Mouse (Mus musculus) CD4-positive, CD25-positive, alpha-beta regulatory T cell, adult 2 months (primary cell): ENCODE results near the gene Pdxk.
"Not testable (repeated sequence)": the region's sequence is repeated elsewhere in the genome, so short reads cannot be mapped to it uniquely, and the experiment has no call there.

Experiments used
- DNase-seq: peaks from one replicate; pipeline ENCODE4 v3.0.0-alpha.2; 2012; ENCODE audit warnings: low read depth, low spot score

Pdxk gene

DNA sequence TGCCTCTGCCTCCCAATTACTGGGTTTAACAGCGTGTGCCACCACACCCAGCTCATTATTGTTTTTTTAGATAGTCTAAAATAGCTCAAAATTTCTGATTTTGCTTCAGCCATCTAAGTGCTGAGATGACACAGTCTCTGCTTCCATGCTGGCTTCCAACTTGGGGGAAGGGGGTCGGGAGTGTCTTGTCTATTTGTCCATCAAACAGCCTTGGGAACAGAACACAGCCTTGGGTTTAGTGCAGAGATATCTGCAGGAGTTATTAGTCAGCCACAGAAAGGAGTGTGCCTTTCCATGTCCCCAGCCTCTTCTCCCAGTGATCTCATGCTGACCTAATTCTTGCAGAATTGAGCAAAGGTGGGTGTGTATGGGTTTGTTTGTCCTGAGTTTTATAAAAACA is 46.0 kb downstream of the Pdxk start:
- DNase-seq = no peak

DNA sequence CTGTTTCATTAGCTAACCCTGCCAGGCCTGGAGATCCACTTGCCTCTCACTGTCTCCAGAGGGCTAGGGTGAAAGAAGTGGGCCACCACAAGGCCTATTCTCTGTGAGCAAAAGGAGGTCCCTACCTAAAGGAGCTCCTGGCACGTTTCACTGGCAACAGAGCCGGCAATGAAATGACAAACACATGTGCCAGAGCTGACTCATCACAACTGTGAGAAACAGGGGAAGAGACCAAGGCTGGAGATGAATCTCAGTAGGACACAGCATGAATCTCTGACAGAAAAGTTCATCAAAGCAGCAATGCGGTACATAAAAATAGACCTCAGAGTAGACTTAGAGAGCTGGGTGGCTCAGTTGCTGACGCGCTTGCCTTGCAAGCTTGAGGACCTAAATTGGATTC is 46.9 kb downstream of the Pdxk start:
- DNase-seq = no peak

DNA sequence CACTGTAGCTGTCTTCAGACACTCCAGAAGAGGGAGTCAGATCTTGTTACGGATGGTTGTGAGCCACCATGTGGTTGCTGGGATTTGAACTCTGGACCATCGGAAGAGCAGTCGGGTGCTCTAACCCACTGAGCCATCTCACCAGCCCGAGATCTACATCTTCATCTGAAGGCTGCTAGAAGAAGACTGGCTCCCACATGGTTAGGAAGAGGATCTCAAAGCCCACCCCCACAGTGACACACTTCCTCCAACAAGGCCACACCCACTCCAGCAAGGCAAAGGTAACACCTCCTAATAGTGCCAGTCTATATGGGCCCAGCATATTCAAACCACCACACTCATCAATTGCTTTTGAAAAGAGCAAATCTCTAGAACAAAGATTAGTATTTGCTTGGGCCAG is 49.8 kb downstream of the Pdxk start:
- not testable (repeated sequence) for DNase-seq

DNA sequence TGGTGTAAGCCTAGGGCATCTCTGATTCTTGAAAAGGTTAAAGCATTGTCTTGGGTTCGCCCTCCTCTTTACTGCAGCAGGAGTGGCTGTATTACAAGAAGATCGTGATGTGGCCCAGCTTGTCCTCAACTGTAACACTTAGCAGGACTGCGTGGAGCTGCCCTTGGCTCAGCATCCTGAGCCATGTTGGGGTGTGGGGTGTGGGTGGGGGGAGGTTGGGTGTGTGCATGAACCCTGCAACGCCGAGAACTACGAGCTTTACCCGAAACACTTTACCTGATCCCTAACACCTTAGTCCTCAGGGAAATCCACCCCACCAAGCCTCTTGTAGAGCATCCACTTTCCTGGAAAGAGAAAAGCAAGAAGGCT is 51.6 kb downstream of the Pdxk start:
- no peak for DNase-seq

DNA sequence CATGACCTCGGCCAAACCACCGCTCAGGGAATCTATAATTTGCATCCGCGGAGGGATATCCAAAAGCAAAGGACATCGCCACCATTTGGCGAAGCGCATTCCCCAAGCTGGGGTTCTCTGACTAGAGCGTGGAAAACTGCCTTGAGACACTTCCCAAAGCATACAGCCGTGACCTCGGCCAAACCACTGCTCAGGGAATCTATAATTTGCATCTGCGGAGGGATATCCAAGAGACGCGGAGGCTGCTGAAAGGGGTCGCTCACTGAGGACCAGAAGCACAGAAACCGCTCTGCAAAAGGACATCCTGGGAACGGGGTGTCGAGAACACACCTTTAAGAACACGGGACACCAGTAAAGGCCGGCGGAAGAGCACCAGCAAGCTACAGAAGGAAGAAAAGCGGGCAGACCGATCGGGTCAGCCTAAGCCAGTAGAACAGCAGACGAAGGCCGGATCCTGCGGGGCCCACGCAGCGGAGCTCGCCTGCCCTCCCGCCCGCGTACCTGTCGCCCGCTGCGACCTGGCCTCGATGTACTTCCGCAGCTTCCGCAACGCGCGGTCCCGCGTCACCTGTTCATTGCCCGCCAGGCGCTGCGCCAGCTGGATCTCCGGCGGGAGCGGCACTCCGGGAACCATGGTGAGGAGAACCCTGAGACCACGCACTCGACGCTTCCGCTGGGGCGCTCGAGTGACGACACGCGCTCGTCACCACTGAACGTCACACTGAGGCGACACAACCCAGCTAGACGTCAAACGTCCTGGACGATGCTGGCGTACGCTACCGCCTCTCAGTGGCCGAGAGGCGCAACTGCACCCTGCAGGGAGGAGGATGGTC is 52.2 kb downstream of the Pdxk start, which contains the start of gene Rrp1:
Gene Rrp1, minus strand, starts transcription at position 725 of the 833 bp plus-strand sequence.
- peak; percentile 99 for DNase-seq

DNA sequence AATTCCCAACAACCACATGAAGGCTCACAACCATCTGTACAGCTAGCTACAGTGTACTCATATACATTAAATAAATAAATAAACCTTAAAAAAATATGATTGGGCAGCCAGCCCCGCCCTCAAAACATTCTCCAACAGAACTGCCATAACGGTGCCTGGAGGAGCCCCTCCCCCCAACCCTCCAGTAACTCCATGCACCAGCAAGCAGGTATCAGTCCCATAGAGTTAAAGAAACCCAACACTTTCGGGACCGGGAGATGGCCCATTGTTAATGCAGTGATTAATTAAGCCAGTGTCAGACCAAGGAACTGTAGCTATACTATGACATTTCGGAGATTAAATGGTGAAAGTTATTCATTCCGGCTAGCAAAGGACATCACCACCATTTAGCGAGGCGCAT is 52.9 kb downstream of the Pdxk start:
- DNase-seq = no peak

DNA sequence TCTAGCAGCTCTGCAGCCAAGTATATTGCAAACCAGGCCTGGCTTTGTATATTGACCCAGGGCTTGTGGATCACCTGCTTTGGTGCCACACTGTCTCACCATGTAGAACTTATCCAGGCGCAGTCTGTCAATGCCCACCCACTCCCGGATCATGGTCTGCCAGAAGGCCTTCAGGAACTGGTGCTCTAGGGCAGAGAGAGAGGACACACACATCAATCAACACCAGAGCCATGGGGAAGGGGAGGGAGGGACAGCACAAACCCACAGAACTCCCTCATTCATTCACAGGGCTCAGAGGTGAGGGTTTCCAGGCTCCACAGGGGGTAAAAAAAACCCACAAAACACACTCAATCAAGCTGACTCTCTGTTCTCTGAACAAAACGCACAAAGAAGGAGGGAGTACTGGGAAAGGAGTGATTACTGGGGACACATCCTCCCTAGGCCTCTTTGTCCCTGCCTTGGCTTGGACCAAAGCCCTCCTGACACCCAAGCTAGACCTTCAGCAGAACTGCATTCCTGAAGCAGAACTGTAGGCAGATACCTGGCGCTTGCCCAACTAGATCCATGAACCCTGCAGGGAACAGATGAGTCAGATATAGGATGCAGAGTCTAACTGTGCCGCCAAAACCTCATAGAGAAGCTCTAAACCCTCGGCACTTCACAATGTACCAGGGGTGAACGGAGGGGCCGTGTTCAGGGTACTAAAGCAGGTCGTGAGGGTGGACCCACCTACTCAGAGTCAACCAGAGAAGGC is 55.6 kb downstream of the Pdxk start:
- no peak for DNase-seq

DNA sequence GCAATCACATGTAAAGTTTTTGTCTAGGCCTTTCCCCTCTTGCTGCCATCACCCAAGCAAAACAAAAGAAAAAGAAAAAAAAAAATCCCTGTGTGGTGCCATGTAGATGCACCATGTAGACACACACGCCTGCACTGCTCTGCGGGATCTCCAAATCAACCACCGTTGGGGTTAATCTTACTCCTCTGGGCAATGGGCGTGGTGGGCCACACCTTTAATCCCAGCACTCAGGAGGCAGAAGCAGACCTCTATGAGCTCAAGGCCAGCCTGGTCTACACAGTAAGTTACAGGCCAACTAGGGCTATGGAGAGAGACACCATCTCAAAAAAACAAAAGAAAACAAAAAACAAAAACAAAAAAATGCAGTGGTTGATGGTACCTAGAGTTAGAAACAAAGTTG is 57.6 kb downstream of the Pdxk start:
- DNase-seq = no peak

DNA sequence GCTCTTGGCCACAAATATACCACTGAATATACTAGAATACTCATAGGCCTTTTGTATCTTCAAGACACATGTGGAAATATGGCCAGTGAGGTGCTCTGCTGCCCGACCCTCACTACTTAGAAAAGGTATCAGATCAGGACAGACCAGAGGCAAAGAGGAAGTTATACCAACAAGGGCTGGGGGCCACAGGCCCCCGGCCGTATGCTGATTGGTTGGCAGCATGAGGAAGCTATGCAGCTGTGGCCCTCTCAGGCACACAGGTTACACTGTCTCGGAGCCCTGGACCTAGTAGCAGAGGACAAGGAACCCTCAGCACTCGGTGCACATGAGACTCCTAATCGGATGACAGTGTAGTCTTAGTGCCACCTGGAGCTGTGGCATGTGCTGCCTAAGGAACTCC is 58.6 kb downstream of the Pdxk start:
- no peak for DNase-seq

DNA sequence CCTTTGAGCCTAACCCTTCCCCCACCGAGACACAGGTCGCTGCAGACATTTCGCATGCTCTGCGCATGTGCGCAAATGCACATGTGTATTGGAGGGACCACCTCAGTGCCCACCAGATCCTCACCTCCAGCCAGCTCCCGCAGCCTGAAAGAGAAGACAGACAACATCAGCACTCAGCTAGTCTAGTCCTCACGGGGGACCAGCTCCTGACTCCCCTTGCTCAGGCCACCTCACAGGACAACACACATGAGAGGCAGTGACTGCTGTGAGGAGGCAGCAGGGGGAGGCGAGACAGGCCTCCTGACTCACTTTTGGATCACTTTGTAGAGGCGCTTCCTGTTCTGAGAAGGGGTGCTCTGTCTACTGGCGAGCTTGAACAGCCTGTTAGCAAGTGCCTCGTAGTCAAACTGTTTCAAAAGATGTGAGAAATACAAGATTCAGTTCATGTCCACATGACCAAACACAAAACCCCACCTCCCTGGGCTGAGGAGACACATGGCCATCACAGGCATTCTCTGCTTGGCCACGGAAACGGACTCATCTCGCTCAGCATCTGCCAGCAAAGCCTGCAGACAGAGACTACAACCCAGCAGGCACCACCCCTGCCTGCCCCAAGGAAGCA is 62.4 kb downstream of the Pdxk start:
- peak; percentile 62 for DNase-seq

DNA sequence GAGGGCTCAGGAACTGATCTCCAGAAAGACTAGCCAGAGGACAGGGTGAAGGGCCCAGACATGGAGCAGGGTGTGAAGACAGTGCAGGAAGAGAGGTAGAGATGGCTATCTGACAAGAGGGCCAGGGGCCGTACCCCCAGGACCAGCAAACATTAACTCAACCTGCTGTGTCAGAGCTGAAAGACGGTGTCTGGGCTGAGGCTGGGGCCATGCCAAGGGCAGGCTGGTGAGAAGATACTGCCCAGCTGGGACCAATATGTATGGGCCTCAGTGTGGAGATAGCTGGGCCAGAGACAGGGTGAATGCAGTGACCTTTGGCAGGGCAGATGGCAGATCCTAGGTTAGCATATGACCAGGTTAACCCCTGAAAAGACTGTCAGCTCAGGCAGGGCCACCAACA is 63.6 kb downstream of the Pdxk start:
- no peak for DNase-seq

DNA sequence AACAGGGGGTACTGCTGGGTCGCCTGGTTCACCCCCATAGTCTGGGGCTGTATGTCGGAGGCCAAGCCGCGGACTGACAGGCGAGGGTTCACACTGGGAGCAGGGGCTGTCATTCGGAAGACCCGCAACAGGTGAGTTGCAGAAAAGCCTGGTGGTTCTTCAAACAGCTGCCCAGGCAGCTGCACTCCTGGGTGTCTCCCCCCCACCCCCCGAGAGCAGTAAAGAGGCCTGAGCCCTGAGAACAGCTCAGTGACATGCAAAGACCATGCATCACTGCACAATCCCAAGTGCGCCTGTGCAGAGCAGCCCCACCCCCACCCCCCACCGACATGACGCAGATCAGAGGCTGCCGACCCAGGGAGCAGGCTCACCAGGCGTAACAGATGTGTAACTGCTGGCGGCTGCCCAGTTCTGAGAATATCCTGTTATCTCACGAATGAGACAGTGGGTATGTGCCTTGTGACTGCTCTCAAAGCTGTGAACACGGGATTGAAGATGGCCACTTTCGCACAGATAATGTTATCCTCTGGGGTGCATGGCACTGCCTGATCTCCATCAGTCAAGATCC is 65.6 kb downstream of the Pdxk start:
- DNase-seq = peak; percentile 87

DNA sequence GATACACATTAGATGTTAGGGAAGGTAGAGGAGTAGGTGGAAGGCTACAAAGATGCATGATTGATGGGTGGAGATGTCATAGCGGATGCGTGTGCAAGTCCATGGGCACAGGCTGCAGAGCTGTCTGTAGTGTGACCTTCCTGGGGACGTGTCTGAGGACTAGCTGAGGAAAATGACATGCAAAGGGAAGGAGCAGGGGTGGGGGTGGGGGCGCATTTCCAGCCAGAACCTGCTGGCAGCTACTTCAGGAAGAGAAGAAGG is 68.2 kb downstream of the Pdxk start:
- DNase-seq = no peak

DNA sequence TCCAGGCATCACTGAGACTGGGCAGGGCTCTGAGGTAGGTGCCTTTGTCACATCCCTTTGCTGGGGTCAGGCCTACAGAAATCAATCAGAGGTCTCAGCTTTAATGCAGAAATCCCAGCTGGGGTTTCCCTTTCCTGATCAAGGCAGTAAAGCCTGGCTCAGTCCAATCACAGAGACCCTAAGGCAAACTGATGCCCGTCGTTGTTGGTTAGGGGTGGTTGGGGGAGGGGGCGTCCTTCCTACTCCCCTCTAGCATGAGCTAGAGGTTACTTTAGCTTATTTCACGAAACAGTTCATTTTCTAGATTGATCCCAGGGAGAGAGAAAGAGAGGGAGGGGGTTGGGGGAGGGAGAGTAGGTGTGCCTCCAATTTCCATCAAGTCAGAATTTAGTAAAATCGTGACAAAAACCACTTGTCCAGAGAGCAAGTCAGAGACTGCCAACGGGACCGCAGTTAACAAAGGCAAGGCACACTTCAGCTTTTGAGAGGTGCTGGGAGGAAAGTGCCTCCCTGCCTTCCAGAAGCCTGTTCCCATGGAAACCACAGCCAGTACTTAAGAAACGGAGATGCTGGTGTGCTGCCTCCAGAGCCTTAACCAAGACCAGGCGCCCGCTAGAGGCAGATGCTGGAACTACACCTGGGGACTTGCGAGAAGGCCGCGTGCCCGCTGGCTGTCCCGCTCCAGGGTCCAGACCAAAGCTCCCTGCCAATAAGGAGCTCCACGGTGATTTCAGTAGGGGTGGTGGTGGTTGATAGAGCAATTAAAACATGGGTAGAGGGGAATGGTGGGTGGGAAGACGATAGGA is 68.8 kb downstream of the Pdxk start:
- DNase-seq = peak; percentile 94

DNA sequence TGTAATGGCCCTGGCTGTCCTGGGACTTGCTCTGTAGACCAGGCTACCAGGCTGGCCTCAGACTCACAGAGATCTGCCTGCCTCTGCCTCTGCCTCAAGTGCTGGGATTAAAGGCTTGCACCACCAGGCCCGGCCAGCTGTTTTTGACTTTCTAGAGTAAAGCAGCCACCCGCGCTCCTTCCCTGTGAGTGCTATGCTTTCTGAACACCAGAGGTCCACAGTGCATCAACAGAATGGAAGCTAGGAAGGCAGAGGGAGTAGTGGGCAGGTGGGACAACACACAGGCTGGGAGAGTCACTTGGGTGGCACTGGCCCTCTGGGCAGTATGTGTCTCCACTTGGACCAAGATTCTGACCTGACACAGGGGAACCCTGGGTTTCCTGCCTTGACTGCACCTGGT is 69.4 kb downstream of the Pdxk start:
- no peak for DNase-seq

DNA sequence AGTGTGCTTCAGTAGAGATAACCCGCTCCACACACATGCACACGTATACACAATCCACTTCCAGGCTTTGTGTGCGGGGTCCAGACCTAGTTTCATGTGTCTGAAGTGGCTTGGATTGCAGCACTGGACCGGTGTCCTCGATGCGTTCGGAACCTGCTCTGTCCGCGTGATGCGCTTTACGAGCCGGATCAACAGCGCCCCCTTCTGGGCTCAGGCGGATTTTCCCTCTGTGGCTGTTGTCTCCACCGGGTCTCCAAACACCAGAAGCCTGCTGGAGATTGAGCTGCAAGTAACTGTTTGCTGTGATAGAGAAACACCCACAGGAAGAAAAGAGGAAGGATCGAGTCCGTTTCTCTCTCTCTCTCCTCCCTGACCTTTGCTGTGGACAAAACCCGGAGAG is 72.7 kb downstream of the Pdxk start:
- DNase-seq = peak; percentile 88

DNA sequence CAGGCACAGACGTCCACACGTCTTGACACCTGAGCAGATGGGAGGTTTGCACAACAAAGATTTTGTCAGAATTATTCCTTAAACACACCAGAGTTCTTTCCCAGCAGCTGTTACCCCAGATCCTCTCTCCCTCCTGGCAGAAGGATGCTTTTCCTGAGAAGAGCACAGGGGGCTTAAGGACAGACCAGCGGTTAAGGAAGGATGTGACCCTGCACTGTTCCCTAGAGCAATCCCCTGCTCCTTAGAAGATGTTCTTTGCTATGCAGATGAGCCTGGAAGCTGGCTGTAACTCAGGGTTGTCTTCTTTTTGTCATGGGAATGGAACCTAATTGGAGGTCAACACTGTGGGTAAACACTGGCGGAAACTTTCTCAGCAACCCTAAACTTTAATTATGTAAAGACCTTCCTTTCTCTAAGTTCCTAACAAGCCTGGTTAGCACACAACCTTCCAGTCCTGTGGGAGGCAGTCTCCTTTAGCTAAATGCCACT is 73.7 kb downstream of the Pdxk start:
- DNase-seq = no peak

DNA sequence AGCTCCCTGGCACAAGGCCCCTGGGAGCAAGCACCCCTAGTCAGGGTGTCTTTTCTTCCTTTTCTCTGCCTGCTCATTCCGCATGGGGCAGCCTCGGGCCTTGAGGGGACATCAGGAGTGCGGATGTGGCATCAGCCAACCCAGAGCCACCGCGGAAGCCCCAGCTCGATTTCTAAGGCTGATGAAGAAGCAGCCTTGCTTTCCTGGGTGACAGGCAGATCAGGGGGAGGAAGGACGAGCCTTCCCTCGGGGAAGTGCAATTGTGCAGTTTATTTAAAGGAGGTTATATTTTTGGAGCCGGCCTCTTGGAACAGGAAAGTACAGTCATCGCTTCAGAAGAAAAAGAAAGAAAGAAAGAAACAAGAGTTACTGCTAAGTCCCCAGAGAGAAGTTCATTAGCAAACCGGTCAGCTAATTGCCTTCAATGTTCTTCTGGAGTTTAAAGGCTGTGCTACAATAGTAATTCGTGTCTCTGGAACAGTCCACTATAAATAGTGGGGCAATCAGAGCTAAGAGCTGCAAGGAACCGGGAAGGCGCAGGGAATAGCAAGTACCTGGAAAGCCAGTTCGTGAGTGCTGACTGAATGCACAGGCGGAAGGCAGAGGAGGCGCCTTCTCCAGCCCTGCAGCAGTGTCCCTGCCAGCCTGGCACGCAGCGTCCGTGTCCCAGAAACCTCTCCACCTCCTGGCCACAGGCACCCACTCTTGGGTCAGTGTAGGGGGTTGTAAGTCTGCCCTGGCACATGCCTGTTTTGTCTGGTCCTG is 76.4 kb downstream of the Pdxk start:
- DNase-seq = no peak
